Comparison of ENCODE assay signal across 19 mouse cellular contexts in the genomic region with DNA sequence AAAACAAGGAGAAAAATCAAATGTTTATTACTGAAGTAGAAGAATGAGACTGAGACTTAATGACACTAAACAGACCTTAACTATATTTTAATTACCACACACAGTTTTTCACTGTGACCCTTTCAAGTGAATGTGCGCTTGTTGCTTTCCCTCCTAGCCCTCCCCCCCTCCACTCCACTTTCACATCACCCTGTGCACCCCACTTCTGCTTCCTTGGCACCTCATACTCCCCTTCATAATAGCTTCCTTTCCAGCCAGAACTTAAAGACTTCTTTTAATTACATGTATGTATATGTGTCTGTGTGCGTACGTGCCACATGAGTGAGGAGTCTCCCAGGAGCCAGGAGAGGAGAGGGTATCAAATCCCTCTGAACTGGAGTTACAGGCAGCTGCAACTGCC.
"Had no signal": no experiment of that assay in that cellular context is flagged by ENCODE, and none has a peak within 500 bp of the region (broad histone marks: within the 10 kb centered on the region; RNA-seq: fewer than 3 reads in every experiment).

No protein-coding gene starts in this region.

- H3K4me1 ChIP-seq: lung, embryonic 15.5 days; midbrain, embryonic 13.5 days; midbrain, embryonic 15.5 days; neural tube, embryonic 12.5 days; stomach, embryonic 15.5 days had no signal

- H3K36me3 ChIP-seq: liver, embryonic 15.5 days; lung, embryonic 15.5 days; midbrain, embryonic 13.5 days; midbrain, embryonic 15.5 days; neural tube, embryonic 12.5 days; stomach, embryonic 15.5 days had no signal

- H3K27ac ChIP-seq: liver, embryonic 15.5 days; lung, embryonic 15.5 days; macrophage; midbrain, embryonic 13.5 days; midbrain, embryonic 15.5 days; neural tube, embryonic 12.5 days; stomach, embryonic 15.5 days; stomach, postnatal 0 days had no signal

- DNase-seq: liver, postnatal 0 days; lung, adult 2 months; lung, postnatal 14 days; lung, postnatal 36 days; right cerebral cortex, postnatal 14 days; thymus, adult 18-20 months; thymus, postnatal 14 days; thymus, postnatal 4 days had no signal

- H3K9me3 ChIP-seq: liver, embryonic 15.5 days; lung, embryonic 15.5 days; megakaryocyte, embryonic 14.5 days; midbrain, embryonic 13.5 days; midbrain, embryonic 15.5 days; neural tube, embryonic 12.5 days; stomach, embryonic 15.5 days had no signal

- H3K4me3 ChIP-seq: liver, embryonic 15.5 days; lung, embryonic 15.5 days; megakaryocyte, embryonic 14.5 days; midbrain, embryonic 13.5 days; midbrain, embryonic 15.5 days; neural tube, embryonic 12.5 days; stomach, embryonic 15.5 days had no signal

- ATAC-seq: liver, postnatal 0 days; lung, postnatal 0 days; midbrain, embryonic 13.5 days; midbrain, embryonic 15.5 days had no signal

- H3K27me3 ChIP-seq: liver, embryonic 15.5 days; lung, embryonic 15.5 days; megakaryocyte, embryonic 14.5 days; midbrain, embryonic 13.5 days; midbrain, embryonic 15.5 days; neural tube, embryonic 12.5 days; stomach, embryonic 15.5 days had no signal

- H3K9ac ChIP-seq: liver, embryonic 15.5 days; liver, postnatal 0 days; lung, embryonic 15.5 days; midbrain, embryonic 13.5 days; midbrain, embryonic 15.5 days; neural tube, embryonic 12.5 days; stomach, embryonic 15.5 days had no signal

- H3K4me2 ChIP-seq: liver, embryonic 15.5 days; lung, embryonic 15.5 days; midbrain, embryonic 11.5 days; midbrain, embryonic 13.5 days; midbrain, embryonic 15.5 days; neural tube, embryonic 12.5 days; stomach, embryonic 15.5 days had no signal
